Mouse (Mus musculus) myocyte (in vitro differentiated cells): ENCODE measurements around the gene Pparg. TPM values are rescaled to one million over a fixed set of nuclear protein-coding genes. Genes with fewer than 3 reads are reported as not detected.

Experiments
- H3K27me3 ChIP-seq: one replicate; pipeline ENCODE4 v1.6.1; 2011; ENCODE audit not compliant: control insufficient read depth, insufficient read depth, insufficient read length
- H3K36me3 ChIP-seq: one replicate; pipeline ENCODE4 v1.6.1; 2011; ENCODE audit not compliant: control insufficient read depth, insufficient read depth
- H3K4me2 ChIP-seq: one replicate; pipeline ENCODE4 v1.6.1; 2011; ENCODE audit warnings: low read depth, control low read depth
- H3K4me3 ChIP-seq: one replicate; pipeline ENCODE4 v1.5.1; 2011; ENCODE audit warnings: mild to moderate bottlenecking, control low read depth, moderate library complexity
- H3K79me2 ChIP-seq: one replicate; pipeline ENCODE4 v1.6.1; 2011; ENCODE audit not compliant: control insufficient read depth, insufficient read depth
- H3ac ChIP-seq: one replicate; pipeline ENCODE4 v1.6.1; 2011; ENCODE audit not compliant: control insufficient read depth, insufficient read length
- CEBPB ChIP-seq: IDR thresholded peaks from 2 replicates; pipeline ENCODE4 v1.6.1; 2011; ENCODE audit warnings: mild to moderate bottlenecking, moderate library complexity; ENCODE audit not compliant: poor library complexity, insufficient read depth, severe bottlenecking
- E2F4 ChIP-seq: IDR thresholded peaks from one replicate; pipeline ENCODE4 v1.6.1; 2011; ENCODE audit warnings: mild to moderate bottlenecking, control low read depth, moderate library complexity; ENCODE audit not compliant: insufficient read depth
- MAX ChIP-seq: IDR thresholded peaks from one replicate; pipeline ENCODE4 v1.6.1; 2011; ENCODE audit warnings: low read depth, mild to moderate bottlenecking, control low read depth
- MYOD1 ChIP-seq, 3 experiments: IDR thresholded peaks; one replicate each; pipeline ENCODE4 v1.6.1; 2011; ENCODE audit warnings: control low read depth in 2 of 3, low read depth in 2 of 3, mild to moderate bottlenecking in 2 of 3, moderate library complexity in 1 of 3; ENCODE audit not compliant: insufficient read length in 2 of 3, control insufficient read depth in 1 of 3
- MYOG ChIP-seq, 3 experiments: IDR thresholded peaks; one replicate each; pipeline ENCODE4 v1.6.1; 2011; ENCODE audit warnings: control low read depth in 2 of 3, low read depth in 2 of 3, mild to moderate bottlenecking in 2 of 3; ENCODE audit not compliant: insufficient read length in 2 of 3, control insufficient read depth in 1 of 3, insufficient read depth in 1 of 3
- POLR2A ChIP-seq: IDR thresholded peaks from one replicate; pipeline ENCODE4 v1.6.1; 2011; ENCODE audit warnings: low read depth, mild to moderate bottlenecking, control low read depth, moderate library complexity; ENCODE audit not compliant: insufficient read length
- POLR2AphosphoS2 ChIP-seq: IDR thresholded peaks from one replicate; pipeline ENCODE4 v1.6.1; 2011; ENCODE audit warnings: low read depth, control low read depth; ENCODE audit not compliant: insufficient read length
- REST ChIP-seq: IDR thresholded peaks from one replicate; pipeline ENCODE4 v1.6.1; 2011; ENCODE audit warnings: mild to moderate bottlenecking, control low read depth, moderate library complexity; ENCODE audit not compliant: insufficient read depth, insufficient read length
- SRF ChIP-seq: IDR thresholded peaks from one replicate; pipeline ENCODE4 v1.6.1; 2011; ENCODE audit warnings: low read depth; ENCODE audit not compliant: control insufficient read depth, insufficient read length
- TCF12 ChIP-seq: IDR thresholded peaks from one replicate; pipeline ENCODE4 v1.6.1; 2011; ENCODE audit warnings: mild to moderate bottlenecking, control low read depth; ENCODE audit not compliant: poor library complexity, insufficient read depth, severe bottlenecking
- TCF3 ChIP-seq: IDR thresholded peaks from one replicate; pipeline ENCODE4 v1.6.1; 2011; ENCODE audit warnings: low read depth, control low read depth; ENCODE audit not compliant: insufficient read length
- USF1 ChIP-seq: IDR thresholded peaks from one replicate; pipeline ENCODE4 v1.6.1; 2011; ENCODE audit warnings: low read depth, mild to moderate bottlenecking, control low read depth, moderate library complexity
- polyA plus RNA-seq: library from polyadenylated mRNA; unstranded; fragments of >200 nt; fragmentation: generic; extraction: Trizol; gene quantifications from one replicate; pipeline ENCODE4 v1.2.1, GENCODE M21; 2012; ENCODE audit warnings: missing spikeins

The Pparg gene
- polyA plus RNA-seq, 1 experiment: 2.2 TPM

DNA sequence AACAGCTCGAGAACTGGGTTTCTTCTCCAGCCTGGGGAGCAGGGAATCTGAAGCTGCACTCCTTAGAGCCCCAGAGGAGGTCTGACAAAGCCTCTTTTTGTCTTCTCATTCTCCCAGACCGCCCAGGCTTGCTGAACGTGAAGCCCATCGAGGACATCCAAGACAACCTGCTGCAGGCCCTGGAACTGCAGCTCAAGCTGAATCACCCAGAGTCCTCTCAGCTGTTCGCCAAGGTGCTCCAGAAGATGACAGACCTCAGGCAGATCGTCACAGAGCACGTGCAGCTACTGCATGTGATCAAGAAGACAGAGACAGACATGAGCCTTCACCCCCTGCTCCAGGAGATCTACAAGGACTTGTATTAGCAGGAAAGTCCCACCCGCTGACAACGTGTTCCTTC lies 129.1 kb downstream of the Pparg start:
- Histone ChIP-seq H3K36me3 (no peaks in the 10 kb centered on the region), H3K27me3 (no peaks in the 10 kb centered on the region), H3K4me2 (no peak overlapping the region), H3ac (no peak overlapping the region), H3K79me2 (no peaks in the 10 kb centered on the region), H3K4me3 (no peak overlapping the region)
- TF ChIP-seq TCF3 (no peak), E2F4 (no peak), USF1 (no peak), REST (no peak), MYOG (IDR thresholded peaks at IDR 0.05; ENCODE audit: control insufficient read depth in 1 of 3, insufficient read depth in 1 of 3, insufficient read length in 2 of 3, low read depth in 2 of 3) (no peak), MAX (no peak), CEBPB (no peak), SRF (no peak), POLR2AphosphoS2 (no peak), POLR2A (no peak), MYOD1 (IDR thresholded peaks at IDR 0.05; ENCODE audit: control insufficient read depth in 1 of 3, insufficient read length in 2 of 3, low read depth in 2 of 3) (no peak), TCF12 (no peak)

DNA sequence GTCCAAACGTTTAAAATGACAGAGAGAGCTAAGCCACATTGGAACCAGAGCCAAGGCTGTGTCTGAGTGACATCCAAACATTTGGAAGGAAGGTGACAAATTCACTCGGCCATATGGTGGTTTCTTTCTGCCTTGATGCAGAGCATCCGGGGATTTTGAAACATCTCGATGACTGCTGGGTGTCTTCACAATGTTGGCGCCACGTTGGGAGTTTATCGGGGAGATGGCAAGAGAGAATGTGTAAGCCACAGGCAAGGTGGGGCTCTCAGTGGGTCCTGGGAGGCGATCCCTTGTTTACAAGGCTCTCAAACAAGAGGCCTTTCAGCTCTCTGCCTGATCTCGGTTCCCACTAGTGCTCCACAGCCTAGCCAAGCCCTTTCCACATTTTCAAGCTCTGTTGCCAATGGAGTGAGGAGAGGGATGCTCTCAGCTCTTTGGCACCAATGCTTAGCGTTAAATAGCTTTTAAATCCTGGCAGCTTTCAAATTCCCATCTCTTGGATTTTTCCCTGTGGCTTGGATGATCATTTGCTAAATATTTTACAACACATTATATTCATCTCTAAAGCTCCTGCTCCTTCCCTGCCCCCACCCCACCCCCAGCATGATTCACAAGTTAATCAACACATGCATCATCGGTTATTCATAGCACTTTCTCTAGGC lies 132.3 kb downstream of the Pparg start:
- Histone ChIP-seq H3K4me3 (no peak overlapping the region), H3ac (no peak overlapping the region), H3K4me2 (peak overlapping the region; percentile 73), H3K79me2 (no peaks in the 10 kb centered on the region), H3K36me3 (no peaks in the 10 kb centered on the region), H3K27me3 (no peaks in the 10 kb centered on the region)
- TF ChIP-seq POLR2A (no peak), REST (no peak), TCF3 (no peak), MYOD1 (IDR thresholded peaks at IDR 0.05; ENCODE audit: control insufficient read depth in 1 of 3, insufficient read length in 2 of 3, low read depth in 2 of 3) (no peak), E2F4 (no peak), MAX (no peak), TCF12 (no peak), MYOG (IDR thresholded peaks at IDR 0.05; ENCODE audit: control insufficient read depth in 1 of 3, insufficient read depth in 1 of 3, insufficient read length in 2 of 3, low read depth in 2 of 3) (no peak)

GRCm38 (mm10) chr6:115493824-115494223 lies 133.1 kb downstream of the Pparg start:
- no peaks in the 10 kb centered on the region for H3K27me3 ChIP-seq
- TF ChIP-seq SRF (no peak), POLR2AphosphoS2 (no peak), MYOG (IDR thresholded peaks at IDR 0.05; ENCODE audit: control insufficient read depth in 1 of 3, insufficient read depth in 1 of 3, insufficient read length in 2 of 3, low read depth in 2 of 3) (no peak), REST (no peak), MYOD1 (IDR thresholded peaks at IDR 0.05; ENCODE audit: control insufficient read depth in 1 of 3, insufficient read length in 2 of 3, low read depth in 2 of 3) (no peak), TCF12 (no peak), USF1 (no peak), E2F4 (no peak), CEBPB (no peak), TCF3 (no peak), POLR2A (no peak), MAX (no peak)
- H3K79me2 ChIP-seq: no peaks in the 10 kb centered on the region
- no peak overlapping the region for H3K4me3 ChIP-seq
- peak overlapping the region; percentile 73 for H3K4me2 ChIP-seq
- no peaks in the 10 kb centered on the region for H3K36me3 ChIP-seq
- no peak overlapping the region for H3ac ChIP-seq

GRCm38 (mm10) chr6:115499540-115499939 lies 138.8 kb downstream of the Pparg start:
- H3K27me3 ChIP-seq: no peaks in the 10 kb centered on the region
- H3ac ChIP-seq: no peak overlapping the region
- H3K36me3 ChIP-seq: no peaks in the 10 kb centered on the region
- TF ChIP-seq USF1 (no peak), TCF12 (no peak), E2F4 (no peak), CEBPB (no peak), REST (no peak), MYOG (IDR thresholded peaks at IDR 0.05; ENCODE audit: control insufficient read depth in 1 of 3, insufficient read depth in 1 of 3, insufficient read length in 2 of 3, low read depth in 2 of 3) (no peak), SRF (no peak), POLR2A (no peak), POLR2AphosphoS2 (no peak), MAX (no peak), TCF3 (no peak)
- no peak overlapping the region for H3K4me3 ChIP-seq
- no peaks in the 10 kb centered on the region for H3K79me2 ChIP-seq
- H3K4me2 ChIP-seq: no peak overlapping the region

- no peaks in the 10 kb centered on the region for H3K79me2 ChIP-seq
- TF ChIP-seq USF1 (no peak), E2F4 (no peak), TCF12 (no peak), CEBPB (no peak), MYOD1 (IDR thresholded peaks at IDR 0.05; ENCODE audit: control insufficient read depth in 1 of 3, insufficient read length in 2 of 3, low read depth in 2 of 3) (no peak), POLR2AphosphoS2 (no peak)
- no peak overlapping the region for H3K4me2 ChIP-seq
- H3K4me3 ChIP-seq: no peak overlapping the region
- H3K27me3 ChIP-seq: no peaks in the 10 kb centered on the region
- no peak overlapping the region for H3ac ChIP-seq
- H3K36me3 ChIP-seq: no peaks in the 10 kb centered on the region
Observed at GRCm38 (mm10) chr6:115500234-115500633, 139.5 kb downstream of the Pparg start.
